Mouse (Mus musculus) ovary, postnatal 36 days (tissue): ENCODE results near the gene Cabcoco1.
A peak's percentile ranks its signal among the peaks of the same experiment; 100 is the strongest.

Source experiments
- DNase-seq: peaks from one replicate; pipeline ENCODE4 v3.0.0; 2022; ENCODE audit warnings: low spot score, mixed read lengths

Gene Cabcoco1

DNA sequence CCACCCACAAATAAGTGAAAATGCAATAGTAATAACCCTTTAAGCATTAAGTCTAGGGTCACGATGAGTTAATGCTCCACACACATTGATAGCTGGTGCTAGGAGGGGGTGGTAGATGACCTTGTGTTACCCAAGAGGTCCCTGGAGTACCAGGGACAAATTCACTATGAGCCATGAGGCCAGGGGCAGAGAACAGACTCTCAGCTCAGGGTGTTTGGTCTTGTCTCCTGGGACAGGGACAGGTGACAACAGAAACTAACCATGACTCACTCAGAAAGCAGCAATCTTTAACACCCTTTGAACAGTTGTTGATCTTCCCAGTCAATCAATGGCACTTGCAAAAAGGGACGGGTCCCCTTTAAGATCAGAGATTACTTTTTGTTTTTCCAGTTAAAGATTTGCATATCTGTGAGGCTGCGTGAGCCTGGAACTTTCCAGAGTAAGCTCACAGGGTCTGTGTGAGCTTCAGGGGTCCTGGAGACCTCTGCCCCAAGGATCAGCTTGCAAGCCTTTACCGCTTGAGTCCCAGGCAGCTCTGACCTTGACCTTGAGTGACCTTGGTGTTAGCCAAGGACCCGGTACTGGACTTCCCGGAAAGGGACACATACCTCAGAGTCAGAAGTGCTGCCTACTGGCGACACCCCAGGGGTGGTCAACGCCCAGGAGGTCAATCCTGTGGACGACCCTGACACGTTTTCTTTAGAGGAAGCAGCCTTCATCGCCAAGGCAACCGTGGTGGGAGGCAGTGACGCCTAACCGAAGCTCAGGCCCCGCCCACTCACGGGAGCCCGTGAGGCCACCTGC is at the start of gene Cabcoco1:
Cabcoco1 (minus strand) TSS at position 758 of the 804 bp plus-strand sequence.
- DNase-seq: peak; percentile 77

DNA sequence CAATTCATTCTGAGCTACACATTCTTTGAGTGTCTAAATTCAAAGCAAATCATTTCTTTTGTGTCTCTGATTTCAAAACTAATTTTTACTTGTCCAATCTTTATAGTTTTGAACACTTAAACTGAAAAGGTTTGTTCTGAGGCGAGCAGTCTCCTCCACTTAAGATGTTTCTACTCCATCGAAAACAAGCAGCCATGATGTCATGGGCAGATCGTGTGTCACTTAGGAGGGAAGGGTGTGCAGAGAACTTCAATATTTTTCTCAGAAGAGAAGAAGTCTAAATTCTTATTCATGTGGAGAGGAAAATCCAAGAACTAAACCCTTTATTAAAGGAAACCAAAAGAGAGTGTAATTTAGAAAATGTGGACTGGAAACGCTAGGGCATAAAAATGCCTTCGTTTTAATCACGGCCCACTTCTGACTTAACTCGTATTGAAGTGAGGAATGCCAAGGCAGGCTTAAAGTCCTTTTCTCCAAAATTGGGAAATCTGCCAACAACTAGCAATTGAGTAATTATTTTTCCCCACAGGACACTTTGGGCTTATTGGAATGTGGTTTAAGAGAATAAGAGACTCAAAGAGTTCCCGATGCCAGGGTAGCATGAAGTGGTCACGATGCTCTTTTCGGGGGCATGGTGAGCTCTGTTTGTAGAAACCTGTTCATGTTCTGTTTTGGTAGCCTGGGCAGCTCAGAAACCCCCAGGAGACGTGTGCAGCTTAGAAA is 48.0 kb upstream of the Cabcoco1 start:
- DNase-seq: no peak

DNA sequence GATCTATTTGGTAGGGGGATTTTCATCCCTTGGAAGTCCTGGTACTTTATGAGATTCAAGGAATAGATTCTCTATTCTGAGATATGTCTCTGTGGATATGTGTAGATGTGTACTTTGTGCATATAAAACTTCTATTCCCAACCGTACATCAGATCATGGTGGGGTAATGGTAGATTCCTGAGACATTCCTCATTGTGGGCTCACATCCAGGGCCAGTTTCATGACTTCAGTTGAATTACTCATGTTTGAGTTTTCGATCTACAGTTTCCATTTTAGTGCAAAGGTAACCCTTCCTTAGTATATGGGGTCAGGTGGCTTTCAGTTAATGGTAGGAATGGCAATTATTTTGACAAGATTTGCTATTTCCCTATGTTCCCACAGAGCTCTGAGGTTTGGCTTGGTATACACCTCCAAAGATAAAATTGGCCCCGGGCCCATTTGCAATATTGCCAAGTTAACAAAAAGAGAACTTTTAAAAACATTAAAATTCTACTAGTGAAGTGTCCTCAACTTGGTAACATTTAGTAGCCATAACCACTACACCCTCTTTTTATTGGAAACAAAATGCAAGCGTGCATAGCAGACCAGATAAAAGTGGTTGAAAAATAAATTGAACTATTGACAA is 45.8 kb upstream of the Cabcoco1 start:
- no peak for DNase-seq

DNA sequence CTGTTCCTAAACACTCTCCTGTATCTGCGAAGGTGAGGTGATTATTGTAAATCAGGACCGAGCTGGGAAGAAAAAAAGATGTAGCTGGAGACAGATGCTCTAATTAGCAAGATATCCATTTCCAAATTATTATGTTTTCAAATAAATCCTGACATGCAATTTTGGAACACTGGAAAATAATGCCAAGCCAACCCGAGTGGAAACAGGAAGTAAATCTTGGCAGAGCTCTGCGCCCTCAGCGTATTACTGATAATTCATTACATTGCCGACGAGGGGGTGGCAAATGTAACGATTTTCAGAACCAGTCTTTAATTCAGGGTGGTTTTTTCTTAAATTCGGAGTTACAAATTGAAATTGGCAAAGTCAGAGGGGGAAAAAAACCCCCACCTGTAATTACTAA is 35.6 kb upstream of the Cabcoco1 start:
- DNase-seq: no peak

DNA sequence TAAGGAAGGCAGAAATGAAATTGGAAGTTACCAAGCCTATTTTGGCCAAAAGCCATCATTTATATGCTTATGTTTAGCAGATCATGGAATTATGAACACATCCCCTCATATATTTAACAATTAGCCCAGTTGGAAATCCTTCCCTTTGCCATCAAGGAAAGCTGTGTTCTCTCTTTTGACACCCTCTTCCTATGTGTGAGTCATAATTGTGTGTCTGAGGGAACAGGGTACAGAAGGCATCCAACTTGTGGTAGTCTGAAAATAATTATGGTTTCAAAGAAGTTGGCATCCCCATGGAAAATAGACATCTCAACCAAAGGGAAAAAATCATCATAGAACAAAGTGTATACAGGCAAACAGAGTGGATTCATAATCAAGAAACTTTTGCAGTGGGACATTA is 26.5 kb upstream of the Cabcoco1 start:
- DNase-seq: no peak

GRCm38 (mm10) chr10:68562344-68562743 is 20.6 kb upstream of the Cabcoco1 start:
- DNase-seq: no peak

DNA sequence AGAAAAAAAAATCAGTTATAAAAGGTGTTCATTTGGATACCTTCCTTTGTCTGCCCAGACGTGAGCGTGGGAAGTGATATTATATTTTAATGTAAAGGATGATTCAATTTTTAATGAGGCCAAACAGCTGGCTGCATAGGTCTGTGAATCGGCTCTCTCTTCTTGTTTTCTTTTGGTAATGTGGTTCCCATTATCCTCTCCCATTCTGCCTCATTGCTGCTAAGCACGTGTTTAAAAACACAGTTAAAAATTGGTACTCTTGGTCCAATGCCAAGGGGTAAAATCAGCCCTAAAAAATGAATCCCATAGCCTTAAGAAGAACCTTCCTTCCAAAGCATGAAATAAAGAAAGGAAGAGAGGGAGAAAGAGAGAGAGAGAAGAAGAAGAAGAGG is 17.1 kb upstream of the Cabcoco1 start:
- no peak for DNase-seq

GRCm38 (mm10) chr10:68558105-68558827 is 16.6 kb upstream of the Cabcoco1 start:
- peak; percentile 53 for DNase-seq

DNA sequence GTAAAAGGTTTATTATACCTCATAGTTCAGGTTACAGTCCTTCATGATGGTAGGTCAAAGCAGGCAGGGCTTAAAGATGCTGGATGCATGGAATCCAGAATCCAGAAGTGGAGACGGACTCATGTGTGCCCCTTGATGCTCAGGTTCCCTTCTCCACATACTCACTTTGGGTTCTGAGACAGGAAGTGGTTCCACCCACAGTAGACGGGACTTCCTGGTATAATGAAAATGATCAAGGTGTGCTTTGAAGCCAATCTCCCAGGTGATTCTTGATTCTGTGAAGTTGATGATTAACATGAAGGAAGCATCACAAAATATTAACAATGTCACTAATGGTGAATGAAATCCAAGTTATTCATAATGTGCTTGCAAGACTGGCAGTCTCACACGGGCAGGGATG is 12.0 kb upstream of the Cabcoco1 start:
- no peak for DNase-seq

DNA sequence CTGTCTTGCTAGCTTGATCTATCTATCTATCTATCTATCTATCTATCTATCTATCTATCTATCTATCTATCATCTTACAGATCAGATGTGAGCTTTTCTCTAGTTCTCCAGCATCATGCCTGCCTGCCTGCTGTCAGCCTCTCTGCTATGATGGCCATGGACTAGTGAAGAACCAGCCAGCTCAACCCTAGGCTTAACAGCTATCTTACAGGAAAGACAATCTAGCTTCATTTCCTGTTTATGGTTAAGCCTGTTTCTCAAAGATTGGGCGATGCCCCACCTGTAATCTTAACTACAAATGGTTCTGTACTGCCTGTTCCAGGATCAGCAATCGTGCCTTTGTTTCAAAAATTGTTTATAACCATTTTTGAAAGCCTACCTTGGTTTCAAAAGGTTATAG is 10.9 kb upstream of the Cabcoco1 start:
- no peak for DNase-seq

GRCm38 (mm10) chr10:68551316-68551715 is 9.6 kb upstream of the Cabcoco1 start:
- DNase-seq: no peak

DNA sequence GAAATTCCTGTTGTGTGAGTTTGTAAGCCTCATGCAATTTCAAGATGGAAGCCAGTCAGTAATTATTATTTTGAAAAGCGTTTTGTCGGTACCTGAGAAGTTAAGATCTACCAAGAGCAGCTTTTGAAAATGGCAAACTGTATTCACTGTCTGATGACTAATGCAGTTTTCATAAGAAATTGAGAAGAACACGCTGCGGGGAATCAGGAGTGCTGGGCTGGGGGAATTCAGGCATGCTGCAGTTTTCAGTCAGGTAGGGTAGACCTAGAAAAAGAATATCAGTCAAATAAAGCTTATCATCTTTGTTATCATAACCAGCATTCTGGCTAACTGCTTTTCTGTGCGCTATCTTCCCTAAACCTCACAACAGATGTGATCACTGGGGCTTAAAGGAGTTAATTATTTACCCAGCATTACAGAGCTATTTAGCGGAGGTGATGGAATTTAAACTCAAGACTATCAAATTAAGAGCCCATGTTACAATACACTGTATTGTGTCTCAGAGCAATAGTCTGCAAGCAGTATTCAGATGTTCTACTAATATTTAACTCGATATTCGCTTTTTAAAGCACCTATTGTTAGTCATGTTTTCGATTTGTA is 9.1 kb upstream of the Cabcoco1 start:
- no peak for DNase-seq

DNA sequence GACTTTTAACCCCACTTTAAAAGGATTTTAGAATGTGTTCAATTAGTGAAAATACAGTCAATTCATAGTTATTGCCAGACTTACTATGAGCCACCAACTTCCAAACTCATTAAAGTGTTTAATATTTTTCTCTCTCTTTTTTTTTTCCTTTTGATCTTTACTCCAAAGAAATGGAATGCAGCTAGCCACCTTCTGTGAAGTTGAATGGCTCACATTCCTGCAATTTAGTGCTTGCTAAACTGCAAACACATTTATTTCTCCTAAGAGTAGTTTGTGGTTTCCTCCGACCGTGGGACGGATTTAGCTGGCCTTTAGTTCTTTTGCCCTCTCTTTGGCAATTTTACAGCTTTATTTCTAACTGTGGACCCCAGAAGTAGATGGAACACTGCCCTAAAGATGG is 1.4 kb upstream of the Cabcoco1 start:
- no peak for DNase-seq

GRCm38 (mm10) chr10:68541943-68542420 is 286 bp upstream of the Cabcoco1 start:
- DNase-seq: no peak

DNA sequence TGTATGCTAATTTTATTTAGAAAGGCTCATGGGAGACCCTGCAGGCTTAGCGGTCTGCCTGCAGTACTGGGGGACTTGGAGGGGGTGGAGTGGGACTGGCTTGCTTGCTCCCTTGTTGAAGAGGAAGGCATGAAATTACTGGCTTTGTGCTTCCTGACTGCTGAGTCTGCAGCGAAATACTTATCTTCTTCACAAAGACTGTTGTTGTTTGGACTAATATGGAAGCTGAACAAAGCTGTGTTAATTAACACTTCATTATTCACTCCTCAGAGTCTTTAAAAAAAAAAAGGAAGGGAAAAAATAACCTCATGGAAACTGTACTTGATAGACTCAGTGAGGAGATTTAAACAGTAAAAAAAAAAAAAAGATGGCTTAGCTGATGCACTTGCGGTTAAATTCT is 1.1 kb downstream of the Cabcoco1 start:
- no peak for DNase-seq

- DNase-seq: no peak
Observed at GRCm38 (mm10) chr10:68537261-68537950, 4.3 kb downstream of the Cabcoco1 start.

- no peak for DNase-seq
Observed at GRCm38 (mm10) chr10:68529364-68530049, 12.2 kb downstream of the Cabcoco1 start.

- no peak for DNase-seq
Observed at GRCm38 (mm10) chr10:68528958-68529357, 12.7 kb downstream of the Cabcoco1 start.

DNA sequence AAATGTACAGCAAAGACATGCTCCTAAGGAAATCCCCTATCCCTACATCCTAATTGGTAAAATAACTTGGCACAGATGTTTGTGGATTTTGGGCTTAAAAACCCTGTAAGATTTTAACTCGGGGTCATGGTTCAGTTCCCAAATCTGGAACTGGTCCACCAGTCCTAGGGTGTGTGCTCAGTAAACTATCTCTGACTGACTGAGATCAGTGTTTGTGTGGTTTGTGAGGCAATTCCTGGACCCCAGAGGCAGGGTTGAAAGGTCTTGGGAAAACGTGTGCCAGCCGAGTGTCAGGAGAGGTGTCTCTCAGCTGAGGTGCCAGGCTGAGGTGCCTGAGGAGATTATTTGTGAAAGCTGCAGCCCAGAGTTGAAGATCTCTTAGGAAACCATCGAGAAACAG is 19.6 kb downstream of the Cabcoco1 start:
- no peak for DNase-seq

DNA sequence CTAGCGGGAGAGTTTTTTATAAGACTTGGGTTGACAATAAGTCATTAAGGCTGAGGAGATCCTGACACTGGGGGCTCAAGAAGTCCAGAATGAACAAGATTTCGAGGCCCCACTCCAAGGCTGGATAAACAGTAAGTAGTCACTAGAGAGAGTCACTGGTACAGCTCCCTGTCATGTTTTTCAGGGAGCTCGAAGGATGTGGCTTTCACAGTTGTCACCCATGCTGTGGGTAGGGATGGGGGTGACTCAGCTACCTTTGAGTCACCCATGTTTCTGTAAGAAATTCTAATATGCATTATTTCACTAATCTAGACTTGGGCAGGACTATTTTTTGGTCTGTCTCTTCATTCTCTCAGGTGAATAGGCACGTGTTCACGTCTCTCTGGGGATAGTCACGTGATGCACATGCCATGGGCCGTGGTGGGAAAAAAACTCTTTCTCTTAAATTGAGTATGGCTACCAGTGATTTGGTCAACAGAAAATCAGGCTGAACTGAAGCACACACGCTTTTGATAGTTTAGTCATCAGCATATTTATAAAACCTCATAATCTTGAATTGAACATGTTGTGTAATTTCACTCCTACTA is 29.2 kb downstream of the Cabcoco1 start:
- no peak for DNase-seq
